Mouse (Mus musculus) adrenal gland (tissue): ENCODE measurements around the gene Igsf3.

ENCODE experiments used
- intact Hi-C: fragments of 180-260 bp; cut with DNase I; formaldehyde crosslinking; loops from one replicate; pipeline ENCODE4 v1.15.1; 2025

Gene Igsf3

GRCm38 (mm10) chr3:101499906-101500305, 123.0 kb downstream of the Igsf3 start:
- intact Hi-C loops = loop anchor here (10.0 kb wide), 1 partner anchor 75 kb away; no protein-coding TSS in a partner anchor

GRCm38 (mm10) chr3:101500393-101501051, 123.6 kb downstream of the Igsf3 start:
- intact Hi-C loops = loop anchor here (10.0 kb wide), 1 partner anchor 74 kb away; no protein-coding TSS in a partner anchor

- intact Hi-C loops = loop anchor here (10.0 kb wide), 1 partner anchor 73 kb away; no protein-coding TSS in a partner anchor
Observed at GRCm38 (mm10) chr3:101501611-101502010, 124.7 kb downstream of the Igsf3 start.

- intact Hi-C loops = loop anchor here (10.0 kb wide), 1 partner anchor 73 kb away; no protein-coding TSS in a partner anchor
Observed at GRCm38 (mm10) chr3:101502086-101502760, 125.3 kb downstream of the Igsf3 start.

- intact Hi-C loops = loop anchor here (2.0 to 10.0 kb wide), 3 partner anchors 69 to 199 kb away; partner anchors contain the start of gene Atp1a1
Observed at GRCm38 (mm10) chr3:101506179-101506578, 129.3 kb downstream of the Igsf3 start.

- intact Hi-C loops = loop anchor here (2.0 to 10.0 kb wide), 3 partner anchors 68 to 198 kb away; partner anchors contain the start of gene Atp1a1
Observed at GRCm38 (mm10) chr3:101506970-101507702, 130.3 kb downstream of the Igsf3 start.

GRCm38 (mm10) chr3:101507766-101508165, 130.9 kb downstream of the Igsf3 start:
- intact Hi-C loops = loop anchor here (2.0 to 10.0 kb wide), 3 partner anchors 67 to 197 kb away; partner anchors contain the start of gene Atp1a1

- intact Hi-C loops = loop anchor here (5.0 to 10.0 kb wide), 2 partner anchors 65 to 92 kb away; partner anchors contain the start of gene Atp1a1
Observed at GRCm38 (mm10) chr3:101509707-101510544, 133.0 kb downstream of the Igsf3 start.

- intact Hi-C loops = no loop called here
Observed at GRCm38 (mm10) chr3:101510632-101511031, 133.7 kb downstream of the Igsf3 start.
